Mouse (Mus musculus): ENCODE data around the gene Kank2. TPM values are rescaled to one million over a fixed set of nuclear protein-coding genes. Genes with fewer than 3 reads are reported as not detected.

The Kank2 gene
- 7.1 TPM for polyA plus RNA-seq (2015; fragmentation: Illumina TruSeq; extraction: RNeasy Lipid Tissue Mini Kit (QIAGEN cat#74804); ENCODE audit: insufficient read depth, low read depth, low replicate concordance)

GRCm38 (mm10) chr9:21798345-21799009, at the start of gene Kank2:
Gene Kank2, minus strand, starts transcription at chr9:21798744.

DNA sequence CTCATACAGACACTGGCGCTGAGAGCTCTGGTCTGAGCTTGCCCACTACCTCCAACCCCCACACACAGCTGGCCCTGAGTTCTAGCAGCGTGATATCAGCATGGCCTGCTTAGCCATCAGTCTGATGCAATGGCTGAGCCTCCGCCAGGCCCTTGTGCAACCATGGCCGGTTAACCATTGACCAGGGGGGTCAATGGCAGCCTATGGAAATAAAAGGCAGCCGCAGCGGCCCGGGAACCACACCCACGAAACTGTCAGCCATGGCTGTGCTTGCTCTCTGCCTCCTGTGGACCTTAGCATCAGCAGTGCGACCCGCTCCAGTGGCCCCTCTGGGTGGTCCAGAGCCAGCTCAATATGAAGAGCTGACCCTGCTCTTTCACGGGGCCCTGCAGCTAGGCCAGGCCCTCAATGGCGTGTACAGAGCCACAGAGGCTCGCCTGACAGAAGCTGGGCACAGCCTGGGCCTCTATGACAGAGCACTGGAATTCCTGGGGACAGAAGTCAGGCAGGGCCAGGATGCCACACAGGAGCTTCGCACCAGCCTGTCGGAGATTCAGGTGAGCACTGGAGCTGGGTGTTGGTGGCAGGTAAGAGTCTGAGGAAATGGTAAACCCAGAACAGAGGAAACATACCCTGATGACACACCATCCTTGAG, 36.8 kb upstream of the Kank2 start, which contains the start of gene Angptl8:
TSS of gene Angptl8 (plus strand) at position 253 of the 655 bp plus-strand sequence.

DNA sequence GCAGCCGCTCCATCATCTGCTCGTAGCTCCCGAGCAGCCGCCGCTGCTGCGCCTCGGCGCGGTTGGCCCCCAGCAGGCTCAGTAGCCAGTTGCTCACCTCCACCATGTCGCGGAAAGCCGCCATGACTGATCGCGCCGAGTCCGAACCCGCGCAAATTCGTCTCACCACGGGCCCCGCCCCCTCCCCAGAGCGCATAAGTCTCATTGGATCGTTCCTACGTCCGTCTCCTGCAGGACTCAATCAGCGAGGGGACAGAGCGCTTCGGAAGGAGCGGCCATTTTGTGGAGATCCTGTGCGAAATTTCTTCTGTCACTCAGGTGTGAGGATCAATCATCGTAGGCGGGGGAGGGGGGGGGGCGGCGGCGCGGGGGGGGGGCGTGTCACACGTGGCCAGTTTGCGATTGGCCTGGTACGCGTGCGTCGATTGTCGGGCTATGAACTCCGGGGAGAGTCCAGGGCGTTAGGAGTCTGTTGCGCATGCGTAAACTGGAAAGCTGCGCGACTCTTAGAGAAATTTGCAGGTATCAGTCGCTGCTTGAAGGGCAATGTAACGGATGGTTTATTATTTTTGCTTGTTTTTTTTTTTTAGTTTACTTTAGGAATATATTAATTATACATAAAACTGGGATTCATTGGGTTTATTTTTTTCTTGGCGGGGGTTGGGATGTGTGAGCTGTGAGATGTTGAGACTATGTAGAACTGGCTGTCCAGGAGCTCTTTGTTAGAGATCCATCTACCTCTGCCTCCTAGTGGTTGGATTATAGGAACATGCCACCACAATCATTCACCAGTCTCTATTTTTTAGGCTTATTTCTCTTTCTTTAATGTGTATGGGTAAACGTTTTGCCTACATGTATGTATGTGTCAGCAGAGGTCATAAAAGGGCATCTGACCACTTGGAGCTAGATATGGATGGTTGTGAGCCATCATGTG, 38.1 kb downstream of the Kank2 start, which contains the start of gene Spc24:
TSS of gene Spc24 (minus strand) at position 149 of the 934 bp plus-strand sequence.

GRCm38 (mm10) chr9:21723377-21724146, 75.0 kb downstream of the Kank2 start, which contains the start of gene Ldlr:
Gene Ldlr, plus strand, starts transcription at chr9:21723483.

Other genes with a start within 250 kb of the Kank2 start
- 7.4 TPM for gene Timm29, start 206.0 kb downstream of the Kank2 start, polyA plus RNA-seq (2015; fragmentation: Illumina TruSeq; extraction: RNeasy Lipid Tissue Mini Kit (QIAGEN cat#74804); ENCODE audit: insufficient read depth, low read depth, low replicate concordance)
- 14.0 TPM for gene Yipf2, start 205.9 kb downstream of the Kank2 start, polyA plus RNA-seq (2015; fragmentation: Illumina TruSeq; extraction: RNeasy Lipid Tissue Mini Kit (QIAGEN cat#74804); ENCODE audit: insufficient read depth, low read depth, low replicate concordance)
- gene Smarca4, start 182.6 kb downstream of the Kank2 start, polyA plus RNA-seq (2015; fragmentation: Illumina TruSeq; extraction: RNeasy Lipid Tissue Mini Kit (QIAGEN cat#74804); ENCODE audit: insufficient read depth, low read depth, low replicate concordance): 8.6 TPM
- gene Ldlr, start 75.3 kb downstream of the Kank2 start, polyA plus RNA-seq (2015; fragmentation: Illumina TruSeq; extraction: RNeasy Lipid Tissue Mini Kit (QIAGEN cat#74804); ENCODE audit: insufficient read depth, low read depth, low replicate concordance): 6.7 TPM
- 1.3 TPM for gene Spc24, start 38.4 kb downstream of the Kank2 start, polyA plus RNA-seq (2015; fragmentation: Illumina TruSeq; extraction: RNeasy Lipid Tissue Mini Kit (QIAGEN cat#74804); ENCODE audit: insufficient read depth, low read depth, low replicate concordance)
- 10.6 TPM for gene Angptl8, start 36.8 kb upstream of the Kank2 start, polyA plus RNA-seq (2015; fragmentation: Illumina TruSeq; extraction: RNeasy Lipid Tissue Mini Kit (QIAGEN cat#74804); ENCODE audit: insufficient read depth, low read depth, low replicate concordance)
- 15.0 TPM for gene Dock6, start 53.9 kb upstream of the Kank2 start, polyA plus RNA-seq (2015; fragmentation: Illumina TruSeq; extraction: RNeasy Lipid Tissue Mini Kit (QIAGEN cat#74804); ENCODE audit: insufficient read depth, low read depth, low replicate concordance)
- gene Rab3d, start 119.4 kb upstream of the Kank2 start, polyA plus RNA-seq (2015; fragmentation: Illumina TruSeq; extraction: RNeasy Lipid Tissue Mini Kit (QIAGEN cat#74804); ENCODE audit: insufficient read depth, low read depth, low replicate concordance): 25.1 TPM
- gene Ccdc159, start 128.7 kb upstream of the Kank2 start, polyA plus RNA-seq (2015; fragmentation: Illumina TruSeq; extraction: RNeasy Lipid Tissue Mini Kit (QIAGEN cat#74804); ENCODE audit: insufficient read depth, low read depth, low replicate concordance): 3.1 TPM
- 27.1 TPM for gene Tmem205, start 128.8 kb upstream of the Kank2 start, polyA plus RNA-seq (2015; fragmentation: Illumina TruSeq; extraction: RNeasy Lipid Tissue Mini Kit (QIAGEN cat#74804); ENCODE audit: insufficient read depth, low read depth, low replicate concordance)
- 4.7 TPM for gene Plppr2, start 138.3 kb upstream of the Kank2 start, polyA plus RNA-seq (2015; fragmentation: Illumina TruSeq; extraction: RNeasy Lipid Tissue Mini Kit (QIAGEN cat#74804); ENCODE audit: insufficient read depth, low read depth, low replicate concordance)
- 3.1 TPM for gene Swsap1, start 157.0 kb upstream of the Kank2 start, polyA plus RNA-seq (2015; fragmentation: Illumina TruSeq; extraction: RNeasy Lipid Tissue Mini Kit (QIAGEN cat#74804); ENCODE audit: insufficient read depth, low read depth, low replicate concordance)
- gene Epor, start 164.8 kb upstream of the Kank2 start, polyA plus RNA-seq (2015; fragmentation: Illumina TruSeq; extraction: RNeasy Lipid Tissue Mini Kit (QIAGEN cat#74804); ENCODE audit: insufficient read depth, low read depth, low replicate concordance): not detected
- 8.2 TPM for gene Rgl3, start 190.7 kb upstream of the Kank2 start, polyA plus RNA-seq (2015; fragmentation: Illumina TruSeq; extraction: RNeasy Lipid Tissue Mini Kit (QIAGEN cat#74804); ENCODE audit: insufficient read depth, low read depth, low replicate concordance)
- gene Ccdc151, start 203.9 kb upstream of the Kank2 start, polyA plus RNA-seq (2015; fragmentation: Illumina TruSeq; extraction: RNeasy Lipid Tissue Mini Kit (QIAGEN cat#74804); ENCODE audit: insufficient read depth, low read depth, low replicate concordance): not detected
- 16.0 TPM for gene Prkcsh, start 204.1 kb upstream of the Kank2 start, polyA plus RNA-seq (2015; fragmentation: Illumina TruSeq; extraction: RNeasy Lipid Tissue Mini Kit (QIAGEN cat#74804); ENCODE audit: insufficient read depth, low read depth, low replicate concordance)